Mouse (Mus musculus) kidney, postnatal 36 days (tissue): ENCODE measurements around the gene Hoxd10.

ENCODE experiments used
- DNase-seq, 2 experiments: peaks; one replicate each; pipeline ENCODE4 v3.0.0; 2021 to 2022; ENCODE audit warnings: mixed read lengths in 2 of 2

Gene Hoxd10

GRCm38 (mm10) chr2:74696442-74697335, 5.0 kb downstream of the Hoxd10 start:
- peak in 1 of 2 experiments; percentile 48 for DNase-seq

DNA sequence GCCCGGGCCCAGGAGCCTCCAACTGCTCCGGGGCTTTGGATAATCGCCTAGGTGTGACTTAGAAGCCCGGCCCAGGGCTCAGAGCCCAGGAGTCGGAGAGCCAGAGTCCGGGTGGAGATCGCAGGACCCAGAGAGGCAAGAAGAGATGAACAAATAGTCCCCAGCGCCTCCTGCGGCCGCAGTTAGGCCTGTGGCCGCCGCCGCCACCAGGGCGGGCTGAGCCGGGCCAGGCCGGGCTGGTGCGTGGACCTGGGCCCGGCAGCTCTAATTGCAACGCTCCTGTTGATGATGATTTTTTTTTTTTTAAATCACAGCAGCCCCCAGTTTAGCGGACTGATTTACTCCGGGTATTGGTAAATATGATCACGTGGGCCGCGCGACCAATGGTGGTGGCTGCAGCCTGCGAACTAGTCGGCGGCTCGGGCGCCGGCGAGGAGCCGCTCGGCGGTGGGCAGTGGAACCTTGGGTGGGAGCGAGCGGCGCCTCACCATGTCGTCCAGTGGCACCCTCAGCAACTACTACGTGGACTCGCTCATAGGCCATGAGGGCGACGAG, 5.9 kb downstream of the Hoxd10 start, which contains the start of gene Hoxd9:
Hoxd9 (plus strand) TSS at position 161 of the 555 bp plus-strand sequence.
- DNase-seq: peak; percentile 85 to 87

DNA sequence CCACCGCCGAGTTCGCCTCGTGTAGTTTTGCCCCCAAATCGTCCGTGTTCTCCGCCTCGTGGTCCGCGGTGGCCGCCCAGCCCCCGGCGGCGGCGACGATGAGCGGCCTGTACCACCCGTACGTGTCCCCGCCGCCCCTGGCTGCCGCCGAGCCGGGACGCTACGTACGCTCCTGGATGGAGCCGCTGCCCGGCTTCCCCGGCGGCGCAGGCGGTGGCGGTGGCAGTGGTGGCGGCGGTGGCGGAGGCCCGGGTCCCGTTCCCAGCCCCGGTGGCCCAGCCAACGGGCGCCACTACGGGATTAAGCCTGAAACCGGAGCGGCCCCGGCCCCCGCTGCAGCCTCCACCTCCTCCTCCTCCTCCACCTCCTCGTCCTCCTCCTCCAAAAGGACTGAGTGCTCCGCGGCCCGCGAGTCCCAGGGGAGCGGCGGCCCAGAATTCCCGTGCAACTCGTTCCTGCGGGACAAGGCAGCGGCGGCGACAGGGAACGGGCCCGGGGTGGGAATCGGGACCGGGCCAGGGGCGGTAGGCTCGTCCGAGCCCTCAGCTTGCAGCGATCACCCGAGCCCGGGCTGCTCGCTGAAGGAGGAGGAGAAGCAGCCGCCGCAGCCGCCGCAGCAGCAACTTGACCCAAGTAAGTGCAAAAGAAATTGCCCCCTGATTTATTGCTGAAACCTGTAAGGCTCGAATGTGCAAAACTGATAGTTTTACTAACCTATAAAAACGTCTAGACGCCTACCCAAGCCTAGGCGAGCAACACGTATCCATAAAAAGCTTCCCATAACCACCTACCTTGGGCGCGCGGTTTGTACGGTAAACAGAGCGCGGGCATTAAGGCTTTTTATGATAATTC, 6.7 kb downstream of the Hoxd10 start:
- peak in 1 of 2 experiments; percentile 61 for DNase-seq

DNA sequence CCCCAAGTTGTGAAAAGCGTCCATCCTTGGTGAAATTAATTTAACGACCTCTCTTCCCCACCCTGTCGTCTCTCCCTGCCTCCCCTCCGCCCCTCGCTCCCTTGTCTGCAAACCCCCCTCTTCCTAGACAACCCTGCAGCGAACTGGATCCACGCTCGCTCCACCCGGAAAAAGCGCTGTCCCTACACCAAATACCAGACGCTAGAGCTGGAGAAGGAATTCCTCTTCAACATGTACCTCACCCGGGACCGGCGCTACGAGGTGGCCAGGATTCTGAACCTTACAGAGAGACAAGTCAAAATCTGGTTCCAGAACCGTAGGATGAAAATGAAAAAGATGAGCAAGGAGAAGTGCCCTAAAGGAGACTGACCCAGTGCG, 7.3 kb downstream of the Hoxd10 start:
- DNase-seq: peak in 1 of 2 experiments; percentile 48

DNA sequence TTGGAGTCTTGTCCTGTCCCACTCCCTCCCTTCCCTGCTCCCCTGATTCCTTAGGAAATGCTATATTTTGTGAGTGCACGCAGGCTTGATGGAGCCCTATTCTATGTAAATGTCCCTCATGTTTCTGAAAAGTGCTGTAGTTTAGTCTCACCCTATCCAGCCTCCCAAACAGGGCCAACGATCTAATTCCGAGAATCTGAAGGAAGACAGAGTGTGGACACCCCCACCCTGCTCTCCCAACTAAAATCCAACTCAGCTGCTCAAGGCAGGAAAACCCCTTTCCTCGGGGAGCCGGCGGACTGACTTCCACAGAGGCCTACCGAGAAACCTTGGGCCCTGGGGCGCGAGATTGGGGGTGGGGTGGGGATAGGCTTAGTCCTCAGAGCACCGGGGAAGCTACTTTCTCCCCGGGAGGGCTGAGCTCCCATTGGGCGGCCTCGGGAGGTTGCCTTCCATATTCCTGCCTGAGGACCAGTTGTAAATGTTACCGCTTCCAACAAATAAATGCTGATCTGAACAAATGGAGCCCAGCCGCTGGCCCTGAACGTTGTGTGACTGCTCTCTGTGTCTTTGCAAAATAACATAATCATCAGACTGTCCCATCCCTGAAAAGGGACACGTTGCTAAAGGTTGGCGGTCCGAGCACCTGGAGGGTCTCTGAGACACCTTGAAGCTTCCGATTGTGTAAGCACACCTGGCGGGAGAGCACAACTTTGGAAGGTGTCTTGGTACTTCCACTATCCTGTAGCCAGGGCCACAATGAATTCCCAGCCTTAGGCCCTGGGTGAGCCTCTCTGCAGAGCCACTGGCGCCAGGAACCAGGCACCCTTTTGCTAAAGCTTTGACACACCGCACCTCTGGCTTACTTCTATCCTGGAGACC, 8.2 kb downstream of the Hoxd10 start:
- peak in 1 of 2 experiments; percentile 56 for DNase-seq

- peak in 1 of 2 experiments; percentile 67 for DNase-seq
These were observed 8.9 kb downstream of the Hoxd10 start for GRCm38 (mm10) chr2:74700546-74701112.

GRCm38 (mm10) chr2:74701949-74702819, 10.5 kb downstream of the Hoxd10 start:
- peak; percentile 83 to 93 for DNase-seq

- no peak for DNase-seq
These were observed 11.1 kb downstream of the Hoxd10 start for GRCm38 (mm10) chr2:74702820-74703219.

GRCm38 (mm10) chr2:74703317-74703716, 11.6 kb downstream of the Hoxd10 start:
- no peak for DNase-seq

DNA sequence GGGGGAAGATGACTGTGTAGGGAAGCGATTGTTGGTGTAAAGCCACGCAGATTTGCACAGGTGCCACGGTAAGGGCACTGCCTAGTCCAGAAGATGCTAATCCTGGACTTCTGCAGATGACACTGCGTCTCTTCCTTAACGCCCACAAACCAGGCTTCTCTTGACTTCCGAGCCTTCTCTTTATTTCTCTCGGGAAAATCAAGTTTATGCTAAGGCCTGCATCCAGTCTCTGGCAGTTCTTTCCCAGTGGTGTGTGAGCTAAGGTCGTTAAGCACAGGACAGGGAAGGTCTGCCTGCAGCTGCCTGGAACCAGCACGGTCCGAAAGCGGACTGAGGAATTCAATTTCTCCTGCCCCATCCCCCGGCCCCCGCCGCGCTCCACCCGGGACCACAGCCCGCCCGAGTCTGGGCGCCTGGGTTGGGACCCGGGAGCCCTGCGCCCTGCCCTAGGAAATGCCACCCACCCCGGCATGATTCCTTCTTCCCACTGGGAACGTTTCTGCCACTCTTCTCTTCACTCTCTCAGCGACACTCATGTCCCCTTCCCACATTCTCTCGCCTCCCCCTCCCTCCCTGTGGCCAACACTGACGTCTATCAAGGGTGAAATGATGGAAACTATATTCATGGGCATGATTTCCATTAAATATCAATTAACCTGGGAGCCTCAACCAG, 12.1 kb downstream of the Hoxd10 start:
- peak; percentile 81 to 82 for DNase-seq

DNA sequence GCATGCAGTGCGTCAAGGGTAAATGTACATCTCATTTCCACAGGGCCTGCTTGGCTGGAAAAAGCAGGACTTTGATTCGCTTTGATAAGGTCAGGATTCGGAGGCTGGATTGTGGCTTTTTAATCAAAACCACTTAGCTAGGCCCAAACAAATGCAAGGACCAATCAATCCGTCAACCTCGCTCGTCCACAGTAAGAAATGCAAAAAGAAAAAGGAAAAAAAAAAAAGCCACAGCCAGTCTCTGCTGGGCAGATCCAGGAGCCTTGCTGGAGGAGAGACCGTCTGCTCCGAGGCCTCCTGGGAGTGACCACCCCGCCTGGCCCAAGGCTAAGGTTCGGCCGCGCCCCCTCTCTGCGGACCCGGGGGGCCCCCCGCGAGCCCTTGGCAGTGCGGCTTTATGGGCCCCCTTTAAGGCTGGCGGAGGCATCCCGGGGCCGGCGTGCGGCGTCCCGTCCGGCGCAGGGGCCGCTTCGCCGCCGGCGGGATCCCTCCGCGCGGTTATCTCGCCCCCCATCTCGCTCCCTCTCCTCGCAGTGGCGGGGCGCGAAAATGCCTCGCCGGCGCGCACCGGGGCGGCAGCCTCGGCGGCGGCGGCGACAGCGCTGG, 12.8 kb downstream of the Hoxd10 start, which contains the start of gene Hoxd8:
Hoxd8 (plus strand) TSS at position 223 of the 606 bp plus-strand sequence.
- DNase-seq: peak; percentile 86 to 91

DNA sequence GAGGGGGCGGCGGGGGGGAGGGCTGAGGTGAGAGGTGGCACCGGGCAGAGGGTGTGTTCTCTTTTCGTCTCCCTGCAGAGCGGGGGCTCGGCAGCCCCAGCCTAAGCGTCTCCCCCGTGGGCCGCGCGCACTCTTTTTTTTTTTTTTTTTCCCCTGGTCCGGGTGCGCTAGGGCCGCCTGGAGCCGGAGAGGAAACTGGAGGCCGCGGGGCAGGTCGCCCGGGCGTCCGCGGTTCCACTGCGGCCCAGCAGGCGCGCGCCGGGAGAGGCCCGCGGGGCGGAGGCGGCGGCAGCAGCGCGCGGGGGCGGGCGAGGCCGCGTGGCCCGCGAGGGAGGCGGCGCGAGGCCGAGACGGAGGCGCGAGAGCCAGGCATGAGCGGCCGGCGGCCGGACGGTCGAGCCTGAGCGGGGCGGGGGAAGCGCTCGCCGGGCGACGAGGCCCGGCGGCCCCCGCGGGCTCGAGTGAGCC, 13.3 kb downstream of the Hoxd10 start:
- peak in 1 of 2 experiments; percentile 73 for DNase-seq

DNA sequence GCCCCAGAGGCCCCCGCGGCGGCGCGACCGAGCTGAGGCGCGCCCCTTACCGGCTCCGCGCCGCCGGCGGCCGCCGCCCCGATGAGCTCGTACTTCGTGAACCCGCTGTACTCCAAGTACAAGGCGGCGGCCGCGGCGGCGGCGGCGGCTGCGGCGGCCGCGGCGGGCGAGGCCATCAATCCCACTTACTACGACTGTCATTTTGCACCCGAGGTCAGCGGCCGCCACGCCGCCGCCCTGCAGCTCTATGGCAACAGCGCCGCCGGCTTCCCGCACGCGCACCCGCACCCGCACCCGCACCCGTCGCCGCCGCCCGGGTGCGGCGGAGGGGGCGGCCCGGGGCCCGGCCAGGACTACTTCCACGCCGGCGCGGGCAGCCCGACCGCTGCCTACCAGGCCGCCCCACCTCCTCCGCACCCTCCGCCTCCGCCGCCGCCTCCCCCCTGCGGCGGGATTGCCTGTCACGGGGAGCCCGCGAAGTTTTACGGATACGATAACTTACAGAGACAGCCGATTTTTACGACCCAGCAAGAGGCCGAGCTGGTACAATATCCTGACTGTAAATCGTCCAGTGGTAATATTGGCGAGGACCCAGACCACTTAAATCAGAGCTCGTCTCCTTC, 13.9 kb downstream of the Hoxd10 start:
- DNase-seq: peak in 1 of 2 experiments; percentile 81

DNA sequence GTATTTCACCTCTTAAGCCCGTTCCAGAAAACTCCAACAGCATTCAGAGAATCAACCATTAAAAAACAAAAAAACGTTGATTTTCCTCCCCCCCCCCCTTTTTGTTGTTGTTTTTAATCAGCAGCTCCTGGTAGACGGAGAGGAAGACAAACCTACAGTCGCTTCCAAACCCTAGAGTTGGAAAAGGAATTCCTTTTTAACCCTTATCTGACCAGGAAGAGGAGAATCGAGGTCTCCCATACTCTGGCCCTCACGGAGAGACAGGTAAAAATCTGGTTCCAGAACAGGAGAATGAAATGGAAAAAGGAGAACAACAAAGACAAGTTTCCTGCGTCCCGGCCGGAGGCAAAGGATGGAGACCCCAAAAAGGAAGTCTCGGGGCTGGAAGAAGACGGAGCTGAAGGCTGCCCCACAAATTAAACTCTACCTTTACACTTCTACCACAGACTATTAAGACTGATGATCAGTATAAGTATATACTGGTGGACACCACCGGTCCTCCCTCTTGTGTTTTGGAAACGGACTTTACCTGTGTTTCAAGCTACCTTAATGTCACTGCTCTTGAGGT, 14.8 kb downstream of the Hoxd10 start:
- no peak for DNase-seq

DNA sequence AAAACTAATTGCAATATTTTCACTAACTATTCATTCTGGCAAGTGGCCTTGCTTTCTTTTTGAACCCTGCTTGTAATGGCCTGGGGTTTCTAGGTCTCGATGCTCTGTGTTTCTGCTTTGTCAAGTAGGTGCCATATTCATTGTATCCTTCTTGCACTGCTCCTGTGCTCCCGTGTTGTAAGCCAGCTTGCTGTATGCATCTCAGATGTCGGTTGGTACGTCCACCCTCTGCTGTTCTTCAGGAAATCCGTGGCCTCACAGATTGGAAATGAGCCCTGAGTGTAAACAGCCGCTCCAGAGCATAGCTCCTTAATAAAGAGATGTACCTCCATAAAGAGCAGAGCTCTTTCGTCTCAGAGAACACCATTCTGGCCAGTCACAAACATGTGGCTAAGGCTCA, 15.9 kb downstream of the Hoxd10 start:
- no peak for DNase-seq

DNA sequence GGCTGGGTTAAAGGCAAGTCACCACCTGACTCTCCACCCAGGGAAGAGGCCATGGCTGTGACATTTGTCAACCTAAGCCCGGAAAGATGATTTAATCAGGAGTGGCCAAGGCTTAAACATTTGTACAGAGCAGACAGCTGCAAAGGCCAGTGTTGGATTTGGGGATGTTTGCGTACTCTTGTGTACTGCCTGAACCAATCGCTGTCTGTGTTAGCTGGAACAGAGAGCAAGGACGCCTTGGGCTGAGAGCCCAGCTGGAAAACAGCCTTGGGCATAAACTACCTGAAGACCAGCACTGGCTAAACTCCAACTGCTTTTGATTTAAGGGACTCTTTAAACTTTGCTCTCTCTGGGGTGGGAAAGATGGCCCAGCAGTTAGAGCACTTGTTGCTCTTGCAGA, 17.0 kb downstream of the Hoxd10 start:
- peak in 1 of 2 experiments; percentile 56 for DNase-seq

DNA sequence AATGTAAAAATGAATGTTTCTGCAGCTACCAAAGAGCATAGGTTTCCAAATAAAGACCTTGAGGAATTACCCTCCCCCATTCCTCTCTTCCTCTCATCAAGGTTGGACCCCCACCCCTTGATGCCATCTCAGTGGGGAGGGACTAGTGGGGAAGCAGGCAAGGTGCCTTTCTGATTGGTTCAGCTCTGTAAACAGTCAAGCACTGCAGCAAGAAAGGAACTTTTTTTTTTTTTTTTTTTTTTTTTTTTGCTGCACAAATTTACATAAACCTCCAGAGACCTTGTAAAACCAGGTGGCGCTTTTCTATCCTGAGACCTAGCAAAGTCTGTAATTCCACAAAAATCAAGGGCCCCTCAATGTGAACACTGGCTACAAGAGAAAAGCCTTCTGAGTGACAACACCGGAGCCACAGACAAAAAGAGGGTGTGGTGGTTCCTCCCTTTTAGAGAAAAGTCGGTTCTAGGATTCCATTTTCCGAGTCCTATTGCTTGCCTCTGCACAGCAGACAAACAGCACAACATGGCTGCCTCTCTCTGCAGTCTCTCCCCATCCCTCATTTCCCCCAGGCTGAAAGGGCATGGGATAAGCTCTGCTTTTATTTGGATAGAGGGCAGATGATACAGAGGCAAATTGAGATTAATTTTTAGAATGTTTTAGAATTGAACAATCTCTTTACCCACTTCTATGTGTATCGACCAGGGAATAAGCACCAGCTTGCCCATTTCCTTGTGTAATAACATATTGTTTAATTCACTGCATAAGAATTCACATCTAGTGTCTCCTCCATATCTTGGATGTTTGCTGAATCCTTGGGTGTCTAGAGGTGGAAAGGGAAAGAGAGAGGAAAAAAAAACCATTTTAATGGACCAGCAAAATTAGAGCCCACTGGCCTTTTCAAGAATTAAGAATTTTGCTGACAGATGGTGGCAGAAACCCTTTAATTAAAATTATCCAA, 18.0 kb downstream of the Hoxd10 start:
- no peak for DNase-seq
